Mouse (Mus musculus): ENCODE results near the gene Prph. TPM values are rescaled to one million over a fixed set of nuclear protein-coding genes. Genes with fewer than 3 reads are reported as not detected.

Gene Prph
- polyA plus RNA-seq, 1 experiment from 2014 or later, result 3.2 TPM

DNA sequence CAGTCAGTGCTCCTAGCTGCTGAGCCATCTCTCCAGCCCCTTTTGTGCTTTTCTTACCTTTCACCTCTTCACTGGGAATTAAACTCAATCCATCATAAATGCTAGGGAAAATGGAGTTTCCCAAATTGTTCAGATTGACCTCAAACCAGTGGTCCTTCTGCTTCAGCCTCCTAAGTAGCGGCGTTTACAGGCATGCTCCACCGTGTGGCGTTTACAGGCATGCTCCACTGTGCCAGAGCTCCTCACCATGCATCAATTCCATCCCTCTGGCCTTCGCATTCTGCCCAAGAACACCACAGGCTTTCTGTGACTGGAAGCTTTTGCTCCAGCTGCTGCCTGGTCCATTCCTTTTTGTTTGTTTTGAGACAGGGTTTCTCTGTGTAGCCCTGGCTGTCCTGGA is 27.9 kb upstream of the Prph start:
- Histone ChIP-seq H3K9ac (ENCODE audit: low read length) (no peak overlapping the region), H3K4me1 (ENCODE audit: control insufficient read depth in 2 of 2, insufficient read depth in 2 of 2, low read length in 2 of 2) (peaks cover 13 to 16% of the 10 kb centered on the region in 2 experiments), H3K27ac (replicated peaks in 1 of 2; ENCODE audit: control insufficient read depth in 1 of 2, insufficient read depth in 1 of 2, low read depth in 2 of 2, low read length in 2 of 2) (no peak overlapping the region), H3K27me3 (ENCODE audit: control insufficient read depth, insufficient read depth, low read length) (no peaks in the 10 kb centered on the region), H3K4me3 (ENCODE audit: control insufficient read depth in 1 of 2, insufficient read depth in 1 of 2, low read depth in 1 of 2, low read length in 2 of 2) (no peak overlapping the region), H3K9me3 (ENCODE audit: control insufficient read depth, low read length) (no peaks in the 10 kb centered on the region), H3K4me2 (ENCODE audit: low read length) (no peak overlapping the region), H3K36me3 (ENCODE audit: control insufficient read depth, insufficient read depth, low read length) (no peaks in the 10 kb centered on the region)
- no peak for ATAC-seq (ENCODE audit: insufficient number of reproducible peaks, insufficient read depth, low FRiP score, low read depth)
- 70% methylated on average over 5 of the region's 5 CpGs for WGBS

DNA sequence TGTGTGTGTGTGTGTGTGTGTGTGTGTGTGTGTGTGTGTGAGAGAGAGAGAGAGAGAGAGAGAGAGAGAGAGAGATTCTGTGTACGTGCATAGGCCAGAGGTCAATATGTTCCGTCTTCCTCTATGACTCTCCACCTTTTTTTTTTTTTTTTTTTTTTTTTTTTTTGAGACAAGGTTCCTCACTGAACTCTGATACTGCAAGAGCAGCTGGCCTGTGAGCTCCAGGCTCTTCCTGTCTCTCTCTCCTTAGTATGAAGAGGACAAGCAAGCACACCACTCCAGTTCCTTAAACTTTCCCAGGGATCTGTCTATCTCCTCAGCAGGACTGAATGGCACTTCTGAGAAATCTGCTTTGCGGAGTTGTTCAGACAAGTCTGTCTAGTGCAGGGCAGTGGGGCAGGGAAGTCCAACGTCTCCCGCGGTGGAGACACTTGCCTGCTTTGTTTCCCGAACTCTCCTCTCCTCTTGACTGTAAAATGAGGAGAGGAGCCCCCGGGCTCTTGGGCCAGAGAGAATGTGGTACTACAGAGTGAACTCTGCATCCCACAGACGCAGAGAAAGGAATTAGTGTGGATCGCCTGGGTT is 26.0 kb upstream of the Prph start:
- Histone ChIP-seq H3K27ac (replicated peaks in 1 of 2; ENCODE audit: control insufficient read depth in 1 of 2, insufficient read depth in 1 of 2, low read depth in 2 of 2, low read length in 2 of 2) (peak overlapping the region; percentile 76 to 90), H3K4me2 (ENCODE audit: low read length) (peak overlapping the region; percentile 72), H3K4me3 (ENCODE audit: control insufficient read depth in 1 of 2, insufficient read depth in 1 of 2, low read depth in 1 of 2, low read length in 2 of 2) (peak overlapping the region; percentile 65 to 72), H3K36me3 (ENCODE audit: control insufficient read depth, insufficient read depth, low read length) (peaks cover 4% of the 10 kb centered on the region; the same call in 1 of the 2 replicates), H3K9ac (ENCODE audit: low read length) (peak overlapping the region; percentile 78), H3K27me3 (ENCODE audit: control insufficient read depth, insufficient read depth, low read length) (no peaks in the 10 kb centered on the region), H3K4me1 (ENCODE audit: control insufficient read depth in 2 of 2, insufficient read depth in 2 of 2, low read length in 2 of 2) (peaks cover 24 to 35% of the 10 kb centered on the region in 2 experiments), H3K9me3 (ENCODE audit: control insufficient read depth, low read length) (no peaks in the 10 kb centered on the region)
- no peak for ATAC-seq (ENCODE audit: insufficient number of reproducible peaks, insufficient read depth, low FRiP score, low read depth)
- WGBS, result 3% methylated on average over 10 of the region's 10 CpGs

DNA sequence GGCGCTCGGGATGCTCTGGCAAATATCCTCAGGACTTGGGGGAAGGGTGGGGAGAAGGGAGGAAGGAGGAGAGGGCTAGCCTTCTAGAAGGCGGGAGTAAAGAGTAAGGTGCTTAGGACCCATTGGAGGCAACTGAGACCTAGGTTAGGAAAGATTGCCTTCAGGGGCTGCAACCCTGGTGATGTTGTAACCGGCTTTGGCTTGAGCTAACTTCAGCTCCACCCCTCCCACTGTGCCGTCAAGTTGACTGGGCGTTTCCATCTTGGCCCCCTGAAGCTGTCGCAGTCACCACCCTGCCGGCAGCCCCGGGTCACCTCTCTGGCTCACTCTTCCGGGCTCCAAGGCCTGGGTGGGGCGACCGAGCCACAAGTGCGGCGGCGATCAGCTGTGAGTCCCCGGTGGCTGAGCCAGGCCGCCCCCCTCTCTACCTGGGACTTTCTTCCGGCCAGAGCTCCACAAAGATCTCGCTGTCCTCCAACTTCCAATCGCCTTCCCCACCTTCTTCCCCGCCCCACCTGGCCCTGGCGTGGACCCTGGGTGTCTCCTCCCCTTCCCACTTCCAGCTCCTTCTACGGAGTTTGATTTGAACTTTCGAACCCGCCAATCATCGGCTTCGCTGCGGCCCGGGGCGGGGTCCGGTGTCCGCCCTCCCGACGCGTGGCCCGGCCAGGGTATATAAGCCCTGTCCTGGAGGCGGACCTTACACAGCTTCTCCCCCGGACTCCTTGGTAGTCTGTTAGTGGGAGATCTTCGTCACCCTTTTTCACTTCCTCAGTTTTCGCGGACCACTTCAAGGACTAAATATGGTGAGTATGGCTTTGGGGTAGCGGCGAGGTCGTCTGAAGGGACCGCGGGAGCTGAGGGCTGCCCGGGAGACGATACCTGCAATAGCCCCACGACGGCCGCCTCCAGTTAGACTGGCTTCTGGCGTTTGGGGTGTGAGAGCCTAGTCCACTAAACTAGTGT is 25.1 kb upstream of the Prph start, which contains the start of gene Tuba1c:
Tuba1c (plus strand) TSS at position 273 of the 966 bp plus-strand sequence.
- peak within 1 kb of the TSS; percentile 78 for H3K9ac ChIP-seq (ENCODE audit: low read length)
- peak within 1 kb of the TSS; percentile 65 to 72 for H3K4me3 ChIP-seq (ENCODE audit: control insufficient read depth in 1 of 2, insufficient read depth in 1 of 2, low read depth in 1 of 2, low read length in 2 of 2)
- H3K27ac ChIP-seq (replicated peaks in 1 of 2; ENCODE audit: control insufficient read depth in 1 of 2, insufficient read depth in 1 of 2, low read depth in 2 of 2, low read length in 2 of 2), result peak within 1 kb of the TSS; percentile 76 to 90
- H3K36me3 ChIP-seq (ENCODE audit: control insufficient read depth, insufficient read depth, low read length), result peaks cover 10% of the 10 kb centered on the region
- under 1% methylated on average over 49 of the region's 52 CpGs for WGBS
- peak within 1 kb of the TSS; percentile 72 for H3K4me2 ChIP-seq (ENCODE audit: low read length)
- no peaks in the 10 kb centered on the region for H3K27me3 ChIP-seq (ENCODE audit: control insufficient read depth, insufficient read depth, low read length)
- peak; percentile 93 for ATAC-seq (ENCODE audit: insufficient number of reproducible peaks, insufficient read depth, low FRiP score, low read depth)
- H3K4me1 ChIP-seq (ENCODE audit: control insufficient read depth in 2 of 2, insufficient read depth in 2 of 2, low read length in 2 of 2), result peaks cover 24 to 35% of the 10 kb centered on the region in 2 experiments
- H3K9me3 ChIP-seq (ENCODE audit: control insufficient read depth, low read length), result no peaks in the 10 kb centered on the region

DNA sequence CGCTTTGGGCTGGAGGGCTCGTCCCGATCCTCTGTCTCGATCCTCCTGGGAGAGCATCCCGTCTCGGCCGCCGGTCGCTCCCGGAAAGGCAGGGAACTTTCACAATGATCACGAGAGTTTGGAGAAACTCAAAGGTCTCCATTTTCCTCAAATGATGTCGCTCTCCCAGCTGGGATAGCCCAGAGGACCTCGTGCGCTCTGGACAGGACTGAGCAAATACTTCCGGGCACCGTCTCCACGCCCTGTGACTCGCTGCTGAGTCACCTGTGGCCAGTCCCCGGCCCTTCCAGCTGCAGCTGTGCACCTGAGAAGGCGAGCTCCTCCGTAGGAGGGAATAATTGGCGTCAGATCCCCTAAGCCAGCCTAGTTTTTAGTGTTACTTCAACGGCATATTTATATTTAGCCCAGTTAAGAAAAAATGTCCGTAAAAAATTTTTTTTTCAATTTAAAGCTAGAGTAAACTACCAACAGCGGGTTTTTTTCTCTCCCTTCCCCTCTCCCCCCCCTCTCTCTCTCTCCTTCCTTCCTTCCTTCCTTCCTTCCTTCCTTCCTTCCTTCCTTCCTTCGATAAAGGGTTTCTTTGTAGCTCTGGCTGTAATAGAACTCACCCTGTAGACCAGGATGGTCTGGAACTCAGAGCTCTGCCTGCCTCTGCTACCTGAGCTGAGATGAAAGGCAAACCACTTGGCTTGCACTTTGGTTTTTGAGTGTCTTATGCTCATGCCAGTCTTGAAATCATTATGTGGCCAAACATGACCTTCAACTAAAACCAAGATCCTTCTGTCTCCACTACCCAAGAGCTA is 24.2 kb upstream of the Prph start:
- 5% methylated on average over 26 of the region's 26 CpGs for WGBS

DNA sequence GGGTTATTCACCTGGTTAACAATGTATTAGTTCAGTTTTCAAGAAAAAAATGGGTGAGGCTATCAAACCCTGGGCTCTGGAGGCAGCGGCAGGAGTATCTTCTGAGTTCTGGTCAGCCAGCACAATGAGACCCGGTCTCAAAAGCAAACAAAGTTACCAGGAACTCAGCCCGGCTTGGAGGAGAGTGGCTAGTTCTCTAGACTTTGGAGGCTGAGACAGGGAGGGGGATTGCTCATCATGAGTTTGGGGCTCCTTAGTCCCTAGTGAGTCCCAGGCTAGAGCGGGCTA is 23.6 kb upstream of the Prph start:
- Histone ChIP-seq H3K27ac (replicated peaks in 1 of 2; ENCODE audit: control insufficient read depth in 1 of 2, insufficient read depth in 1 of 2, low read depth in 2 of 2, low read length in 2 of 2) (0 out of 4 replicates have a peak overlapping the region, but pooled peaks of 1 of the 2 experiments have one; percentile 9), H3K9ac (ENCODE audit: low read length) (peak overlapping the region; percentile 78), H3K27me3 (ENCODE audit: control insufficient read depth, insufficient read depth, low read length) (no peaks in the 10 kb centered on the region), H3K4me3 (ENCODE audit: control insufficient read depth in 1 of 2, insufficient read depth in 1 of 2, low read depth in 1 of 2, low read length in 2 of 2) (peak overlapping the region; percentile 65 to 72), H3K4me1 (ENCODE audit: control insufficient read depth in 2 of 2, insufficient read depth in 2 of 2, low read length in 2 of 2) (peaks cover 26 to 46% of the 10 kb centered on the region in 2 experiments), H3K36me3 (ENCODE audit: control insufficient read depth, insufficient read depth, low read length) (peaks cover 24% of the 10 kb centered on the region), H3K9me3 (ENCODE audit: control insufficient read depth, low read length) (no peaks in the 10 kb centered on the region), H3K4me2 (ENCODE audit: low read length) (peak overlapping the region; percentile 72)
- ATAC-seq (ENCODE audit: insufficient number of reproducible peaks, insufficient read depth, low FRiP score, low read depth), result no peak
- WGBS, result 74% methylated on average over 4 of the region's 4 CpGs

More for the DNA sequence above, 24.2 kb upstream of the Prph start:
- H3K9me3 ChIP-seq (ENCODE audit: control insufficient read depth, low read length), result no peaks in the 10 kb centered on the region
- H3K27me3 ChIP-seq (ENCODE audit: control insufficient read depth, insufficient read depth, low read length), result no peaks in the 10 kb centered on the region
- ATAC-seq (ENCODE audit: insufficient number of reproducible peaks, insufficient read depth, low FRiP score, low read depth), result no peak
- peaks cover 24 to 41% of the 10 kb centered on the region in 2 experiments for H3K4me1 ChIP-seq (ENCODE audit: control insufficient read depth in 2 of 2, insufficient read depth in 2 of 2, low read length in 2 of 2)
- peak overlapping the region; percentile 65 to 72 for H3K4me3 ChIP-seq (ENCODE audit: control insufficient read depth in 1 of 2, insufficient read depth in 1 of 2, low read depth in 1 of 2, low read length in 2 of 2)
- H3K9ac ChIP-seq (ENCODE audit: low read length), result peak overlapping the region; percentile 78
- peak overlapping the region; percentile 72 for H3K4me2 ChIP-seq (ENCODE audit: low read length)
- H3K36me3 ChIP-seq (ENCODE audit: control insufficient read depth, insufficient read depth, low read length), result peaks cover 19% of the 10 kb centered on the region
- peak overlapping the region; percentile 72 to 90 for H3K27ac ChIP-seq (replicated peaks in 1 of 2; ENCODE audit: control insufficient read depth in 1 of 2, insufficient read depth in 1 of 2, low read depth in 2 of 2, low read length in 2 of 2)

DNA sequence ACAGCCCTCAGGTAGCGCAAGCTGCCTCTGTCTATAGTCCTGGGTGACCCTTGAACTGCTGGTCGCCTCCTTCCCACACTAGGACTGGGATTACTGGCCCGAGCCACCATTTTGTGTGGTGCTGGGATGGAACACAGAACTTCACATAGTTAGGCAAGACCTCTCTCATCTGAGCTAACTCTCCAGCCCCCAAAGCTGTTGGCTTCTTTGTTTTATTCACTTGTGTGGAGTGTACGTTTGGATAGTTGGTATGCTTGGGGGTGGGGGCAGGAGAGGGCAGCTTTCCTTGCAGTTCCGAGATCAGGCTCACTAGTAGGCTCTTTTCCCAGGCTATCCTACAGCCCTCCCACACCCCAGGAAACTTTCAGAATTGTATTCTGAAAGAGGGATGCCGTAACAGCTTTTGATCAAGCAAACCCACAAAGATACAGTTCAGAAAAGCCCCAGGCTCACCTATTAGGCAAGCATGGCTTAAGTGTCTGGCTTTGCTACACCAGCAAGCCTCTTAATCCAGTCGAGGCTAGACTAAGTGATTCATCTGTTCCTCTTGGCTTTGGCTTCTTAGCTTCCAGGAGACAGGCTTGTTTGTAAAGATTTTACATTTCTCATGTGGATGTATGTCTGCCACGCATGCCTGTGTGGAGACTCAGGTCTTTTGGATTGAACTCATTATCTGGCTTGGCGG is 22.8 kb upstream of the Prph start:
- ATAC-seq (ENCODE audit: insufficient number of reproducible peaks, insufficient read depth, low FRiP score, low read depth), result no peak
- peak overlapping the region; percentile 51 for H3K9ac ChIP-seq (ENCODE audit: low read length)

More for the DNA sequence above, 22.8 kb upstream of the Prph start:
- Histone ChIP-seq H3K27ac (replicated peaks in 1 of 2; ENCODE audit: control insufficient read depth in 1 of 2, insufficient read depth in 1 of 2, low read depth in 2 of 2, low read length in 2 of 2) (peak overlapping the region; percentile 39 to 42; a peak in 2 of 4 replicates), H3K9me3 (ENCODE audit: control insufficient read depth, low read length) (no peaks in the 10 kb centered on the region), H3K4me2 (ENCODE audit: low read length) (peak overlapping the region; percentile 72), H3K4me3 (ENCODE audit: control insufficient read depth in 1 of 2, insufficient read depth in 1 of 2, low read depth in 1 of 2, low read length in 2 of 2) (peak overlapping the region; percentile 19 to 65), H3K36me3 (ENCODE audit: control insufficient read depth, insufficient read depth, low read length) (peaks cover 30% of the 10 kb centered on the region), H3K27me3 (ENCODE audit: control insufficient read depth, insufficient read depth, low read length) (no peaks in the 10 kb centered on the region), H3K4me1 (ENCODE audit: control insufficient read depth in 2 of 2, insufficient read depth in 2 of 2, low read length in 2 of 2) (peaks cover 30 to 52% of the 10 kb centered on the region in 2 experiments)
- 59% methylated on average over 9 of the region's 9 CpGs for WGBS

All from heart, embryonic 14.5 days (tissue).